Mouse (Mus musculus): ENCODE data around the gene Shprh. TPM values are rescaled to one million over a fixed set of nuclear protein-coding genes. Genes with fewer than 3 reads are reported as not detected.
A peak's percentile ranks its signal among the peaks of the same experiment; 100 is the strongest.

The Shprh gene
- 20.7 and 23.2 TPM in 2 replicates for polyA plus RNA-seq (2014; fragmentation: Nextera tagmentation; extraction: Ambion mirVana)

DNA sequence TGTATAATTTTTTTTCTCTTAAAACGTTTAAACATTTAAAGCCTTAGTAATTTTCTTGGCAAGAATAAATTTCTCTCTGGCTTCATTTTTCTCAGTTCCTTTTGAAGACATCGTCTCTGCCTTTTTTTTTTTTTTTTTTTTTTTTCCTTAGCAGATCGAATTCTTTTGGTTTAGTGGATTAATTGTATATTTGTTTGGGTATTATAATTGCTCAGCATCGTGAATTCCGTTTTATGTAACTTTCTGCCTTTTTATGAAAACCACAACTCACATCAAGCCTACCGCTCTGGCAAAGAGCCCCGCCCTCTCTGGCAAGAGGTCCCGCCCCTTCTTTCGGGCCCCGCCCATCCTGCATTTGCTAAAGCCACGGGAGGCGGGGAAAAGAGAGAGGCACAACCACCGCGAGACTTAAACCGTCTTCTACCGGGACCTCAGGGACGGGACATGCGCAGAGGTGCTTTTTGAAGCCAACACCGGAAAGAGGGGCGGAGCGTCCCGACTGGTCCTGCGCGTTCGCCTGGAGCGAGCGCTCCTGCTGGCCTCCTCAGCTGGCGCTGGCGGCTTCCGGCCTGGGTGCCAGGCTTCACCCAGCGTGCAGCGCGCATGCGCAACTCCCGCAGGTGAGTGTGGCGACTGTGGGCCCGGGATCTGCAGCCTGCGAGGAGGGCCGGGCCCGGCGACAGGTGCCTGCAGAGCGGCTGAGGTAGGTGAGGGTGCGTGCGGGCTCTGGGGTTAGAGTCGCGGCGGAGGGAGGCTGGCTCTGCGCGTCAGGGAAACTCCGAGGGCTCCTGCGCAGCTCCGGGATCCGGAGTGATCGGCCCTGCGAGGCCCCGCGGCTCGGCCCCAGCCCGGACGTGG is at the start of gene Shprh:
Gene Shprh, plus strand, starts transcription at position 544 of the 858 bp plus-strand sequence.
- no peaks in the 10 kb centered on the region for H3K4me1 ChIP-seq (ENCODE audit: control insufficient read depth, insufficient read depth, low read length)
- no peaks in the 10 kb centered on the region for H3K36me3 ChIP-seq (replicated peaks; ENCODE audit: control insufficient read depth, insufficient read depth, low read depth, low read length)
- no peaks in the 10 kb centered on the region for H3K27me3 ChIP-seq (ENCODE audit: control insufficient read depth, insufficient read depth, low read length)
- ATAC-seq (replicated peaks; ENCODE audit: insufficient number of reproducible peaks, low FRiP score, low TSS enrichment, low read depth) (peak; percentile 99), DNase-seq (ENCODE audit: low spot score) (peak; percentile 99)
- no peak within 1 kb of the TSS for H3K27ac ChIP-seq (replicated peaks; ENCODE audit: low read depth, low read length)
- WGBS, result 2% methylated on average over 59 of the region's 60 CpGs
- H3K4me3 ChIP-seq (ENCODE audit: low read depth, low read length), result peak within 1 kb of the TSS; percentile 92
- H3K4me2 ChIP-seq (ENCODE audit: low read depth, low read length), result peak within 1 kb of the TSS; percentile 67
- H3K9me3 ChIP-seq (replicated peaks; ENCODE audit: control insufficient read depth, low read length), result no peaks in the 10 kb centered on the region
- peak within 1 kb of the TSS; percentile 90 for H3K9ac ChIP-seq (replicated peaks; ENCODE audit: low read length)

DNA sequence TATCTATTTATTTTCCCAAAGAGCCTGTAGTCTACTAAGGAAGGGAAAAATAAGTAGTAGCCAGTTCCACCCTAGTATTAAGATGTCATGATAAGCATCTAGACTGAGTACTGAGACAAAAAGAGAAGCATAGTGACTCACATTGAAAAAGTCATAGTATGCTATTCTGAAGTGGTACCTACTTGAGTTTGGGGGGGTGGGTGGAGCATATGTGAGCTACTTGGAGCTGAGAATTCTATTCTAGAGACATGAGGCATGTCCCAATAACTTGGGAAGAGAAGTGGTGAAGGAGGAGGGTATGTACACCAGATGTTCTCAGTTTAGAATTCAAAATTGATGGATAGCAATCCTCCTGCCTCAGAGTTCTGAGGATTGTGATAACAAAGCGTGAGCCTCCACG is 27.4 kb upstream of the Shprh start:
- WGBS, result 86% methylated on average over 2 of the region's 2 CpGs
- Histone ChIP-seq H3K4me2 (ENCODE audit: low read depth, low read length) (no peak overlapping the region), H3K4me1 (ENCODE audit: control insufficient read depth, insufficient read depth, low read length) (no peaks in the 10 kb centered on the region), H3K27ac (replicated peaks; ENCODE audit: low read depth, low read length) (no peak overlapping the region), H3K27me3 (ENCODE audit: control insufficient read depth, insufficient read depth, low read length) (no peaks in the 10 kb centered on the region), H3K4me3 (ENCODE audit: low read depth, low read length) (no peak overlapping the region), H3K9me3 (replicated peaks; ENCODE audit: control insufficient read depth, low read length) (no peaks in the 10 kb centered on the region), H3K36me3 (replicated peaks; ENCODE audit: control insufficient read depth, insufficient read depth, low read depth, low read length) (no peaks in the 10 kb centered on the region), H3K9ac (replicated peaks; ENCODE audit: low read length) (no peak overlapping the region)
- no peak for DNase-seq (ENCODE audit: low spot score)
- no peak for ATAC-seq (replicated peaks; ENCODE audit: insufficient number of reproducible peaks, low FRiP score, low TSS enrichment, low read depth)

DNA sequence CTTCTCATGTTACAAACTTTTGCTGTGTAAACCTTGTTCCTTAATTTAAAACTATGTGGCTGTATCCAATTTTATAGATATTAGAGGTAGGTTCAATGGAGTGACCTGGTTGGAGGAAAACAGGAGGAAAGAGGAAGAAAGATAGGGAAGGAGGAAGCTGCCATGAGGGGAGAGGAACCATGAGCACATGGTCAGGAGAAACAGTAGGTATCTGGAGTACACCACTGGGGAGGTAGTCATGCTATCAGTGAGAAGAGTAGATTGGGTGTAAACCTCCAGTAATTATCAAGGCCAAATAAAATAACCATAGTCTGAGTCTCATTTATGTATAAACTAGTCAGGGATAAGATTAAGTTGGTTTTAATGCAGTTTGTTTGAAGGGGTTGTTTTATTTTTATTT is 3.6 kb upstream of the Shprh start:
- DNase-seq (ENCODE audit: low spot score), result no peak

DNA sequence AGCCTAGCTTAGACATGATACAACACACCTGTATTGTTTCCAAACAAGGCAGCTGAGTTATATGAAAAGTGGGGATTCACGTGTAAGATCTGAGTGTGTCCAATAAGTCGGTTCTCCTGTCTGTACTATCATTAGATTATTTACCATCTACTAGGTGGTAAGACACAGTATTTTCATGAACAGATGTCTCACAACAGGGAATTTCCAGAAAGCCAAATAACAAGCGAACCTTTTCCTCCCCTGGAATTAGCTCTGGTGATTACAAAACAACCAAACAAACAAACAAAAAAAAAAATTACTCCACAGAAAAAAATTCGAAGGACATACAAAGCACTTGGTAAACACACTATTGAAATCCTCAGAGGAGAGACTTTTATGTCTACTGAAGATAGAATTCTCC is 781 bp upstream of the Shprh start:
- no peak overlapping the region for H3K27ac ChIP-seq (replicated peaks; ENCODE audit: low read depth, low read length)
- no peak overlapping the region for H3K9ac ChIP-seq (replicated peaks; ENCODE audit: low read length)
- no peaks in the 10 kb centered on the region for H3K27me3 ChIP-seq (ENCODE audit: control insufficient read depth, insufficient read depth, low read length)
- ATAC-seq (replicated peaks; ENCODE audit: insufficient number of reproducible peaks, low FRiP score, low TSS enrichment, low read depth), result no peak
- H3K9me3 ChIP-seq (replicated peaks; ENCODE audit: control insufficient read depth, low read length), result no peaks in the 10 kb centered on the region
- DNase-seq (ENCODE audit: low spot score), result no peak
- 90% methylated on average over 4 of the region's 4 CpGs for whole genome bisulfite sequencing
- H3K4me3 ChIP-seq (ENCODE audit: low read depth, low read length), result no peak overlapping the region
- no peaks in the 10 kb centered on the region for H3K36me3 ChIP-seq (replicated peaks; ENCODE audit: control insufficient read depth, insufficient read depth, low read depth, low read length)
- no peak overlapping the region for H3K4me2 ChIP-seq (ENCODE audit: low read depth, low read length)
- H3K4me1 ChIP-seq (ENCODE audit: control insufficient read depth, insufficient read depth, low read length), result no peaks in the 10 kb centered on the region

More for the DNA sequence above, 3.6 kb upstream of the Shprh start:
- Histone ChIP-seq H3K36me3 (replicated peaks; ENCODE audit: control insufficient read depth, insufficient read depth, low read depth, low read length) (no peaks in the 10 kb centered on the region), H3K27me3 (ENCODE audit: control insufficient read depth, insufficient read depth, low read length) (no peaks in the 10 kb centered on the region), H3K4me3 (ENCODE audit: low read depth, low read length) (no peak overlapping the region), H3K9ac (replicated peaks; ENCODE audit: low read length) (no peak overlapping the region), H3K4me1 (ENCODE audit: control insufficient read depth, insufficient read depth, low read length) (no peaks in the 10 kb centered on the region), H3K27ac (replicated peaks; ENCODE audit: low read depth, low read length) (no peak overlapping the region), H3K9me3 (replicated peaks; ENCODE audit: control insufficient read depth, low read length) (no peaks in the 10 kb centered on the region), H3K4me2 (ENCODE audit: low read depth, low read length) (no peak overlapping the region)
- no peak for ATAC-seq (replicated peaks; ENCODE audit: insufficient number of reproducible peaks, low FRiP score, low TSS enrichment, low read depth)

DNA sequence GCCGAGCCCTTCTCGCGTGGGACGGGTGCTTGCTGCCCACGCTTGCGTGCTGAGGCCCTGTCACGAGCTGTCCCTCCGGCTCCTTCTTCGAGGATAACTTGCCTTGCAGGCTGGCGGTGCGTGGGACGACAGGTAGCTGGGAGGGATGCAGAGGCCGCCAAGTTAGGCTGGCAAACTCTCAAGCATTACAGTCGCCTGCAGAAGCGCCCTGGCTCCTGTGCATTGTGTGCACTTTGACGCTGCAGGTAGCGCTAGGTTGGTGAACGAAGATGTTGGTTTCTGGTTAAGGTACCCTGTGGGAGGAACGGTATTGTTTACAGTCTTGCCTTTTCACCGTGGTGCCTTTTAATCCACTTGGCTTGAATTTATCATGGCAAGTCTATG is 507 bp downstream of the Shprh start:
- Histone ChIP-seq H3K9ac (replicated peaks; ENCODE audit: low read length) (peak overlapping the region; percentile 90), H3K36me3 (replicated peaks; ENCODE audit: control insufficient read depth, insufficient read depth, low read depth, low read length) (no peaks in the 10 kb centered on the region), H3K4me1 (ENCODE audit: control insufficient read depth, insufficient read depth, low read length) (no peaks in the 10 kb centered on the region), H3K27ac (replicated peaks; ENCODE audit: low read depth, low read length) (no peak overlapping the region), H3K9me3 (replicated peaks; ENCODE audit: control insufficient read depth, low read length) (no peaks in the 10 kb centered on the region), H3K27me3 (ENCODE audit: control insufficient read depth, insufficient read depth, low read length) (no peaks in the 10 kb centered on the region), H3K4me2 (ENCODE audit: low read depth, low read length) (peak overlapping the region; percentile 67), H3K4me3 (ENCODE audit: low read depth, low read length) (peak overlapping the region; percentile 92)
- under 1% methylated on average over 20 of the region's 20 CpGs for WGBS
- DNase-seq (ENCODE audit: low spot score) (peak; percentile 16), ATAC-seq (replicated peaks; ENCODE audit: insufficient number of reproducible peaks, low FRiP score, low TSS enrichment, low read depth) (peak; percentile 32)

DNA sequence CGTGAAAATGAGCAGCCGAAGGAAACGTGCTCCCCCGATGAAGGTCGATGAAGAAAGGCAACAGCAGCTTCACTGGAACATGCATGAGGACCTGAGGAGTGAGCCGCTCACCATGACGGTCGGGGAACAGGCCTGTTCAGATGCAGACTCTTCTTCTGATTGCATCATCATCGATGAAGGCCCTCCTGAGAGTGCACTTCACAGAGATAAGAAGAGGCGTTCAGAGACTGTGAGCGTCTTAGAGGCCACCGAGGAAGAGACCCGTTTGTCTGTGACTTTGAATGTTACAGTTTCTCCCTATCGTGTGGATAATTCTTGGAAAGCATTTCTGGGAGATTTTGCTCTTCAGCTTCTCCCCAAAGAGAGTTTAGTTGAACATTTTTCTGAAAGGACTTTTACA is 2.4 kb downstream of the Shprh start:
- Histone ChIP-seq H3K9me3 (replicated peaks; ENCODE audit: control insufficient read depth, low read length) (no peaks in the 10 kb centered on the region), H3K4me1 (ENCODE audit: control insufficient read depth, insufficient read depth, low read length) (no peaks in the 10 kb centered on the region), H3K4me2 (ENCODE audit: low read depth, low read length) (no peak overlapping the region), H3K9ac (replicated peaks; ENCODE audit: low read length) (no peak overlapping the region), H3K36me3 (replicated peaks; ENCODE audit: control insufficient read depth, insufficient read depth, low read depth, low read length) (no peaks in the 10 kb centered on the region), H3K27me3 (ENCODE audit: control insufficient read depth, insufficient read depth, low read length) (no peaks in the 10 kb centered on the region), H3K4me3 (ENCODE audit: low read depth, low read length) (no peak overlapping the region), H3K27ac (replicated peaks; ENCODE audit: low read depth, low read length) (no peak overlapping the region)
- ATAC-seq (replicated peaks; ENCODE audit: insufficient number of reproducible peaks, low FRiP score, low TSS enrichment, low read depth) (no peak), DNase-seq (ENCODE audit: low spot score) (no peak)
- WGBS, result 95% methylated on average over 14 of the region's 14 CpGs

DNA sequence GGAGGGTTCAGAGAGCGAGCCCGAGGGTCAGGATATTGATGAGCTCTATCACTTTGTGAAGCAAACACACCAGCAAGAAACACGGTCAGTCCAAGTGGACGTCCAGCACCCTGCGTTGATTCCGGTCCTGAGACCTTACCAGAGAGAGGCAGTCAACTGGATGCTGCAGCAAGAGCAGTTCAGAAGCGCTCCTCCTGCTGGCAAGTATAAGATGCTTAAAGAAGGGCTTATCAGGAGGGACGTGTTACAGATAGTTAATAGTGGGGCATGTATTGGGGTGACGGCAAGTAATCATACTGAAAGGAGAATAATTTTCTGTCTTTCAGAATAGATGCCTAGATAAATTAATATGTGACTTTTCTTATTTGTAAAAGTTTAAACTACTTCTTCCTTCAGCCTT is 7.8 kb downstream of the Shprh start:
- Histone ChIP-seq H3K9ac (replicated peaks; ENCODE audit: low read length) (no peak overlapping the region), H3K27ac (replicated peaks; ENCODE audit: low read depth, low read length) (no peak overlapping the region), H3K4me2 (ENCODE audit: low read depth, low read length) (no peak overlapping the region), H3K27me3 (ENCODE audit: control insufficient read depth, insufficient read depth, low read length) (no peaks in the 10 kb centered on the region), H3K4me1 (ENCODE audit: control insufficient read depth, insufficient read depth, low read length) (no peaks in the 10 kb centered on the region), H3K9me3 (replicated peaks; ENCODE audit: control insufficient read depth, low read length) (no peaks in the 10 kb centered on the region), H3K36me3 (replicated peaks; ENCODE audit: control insufficient read depth, insufficient read depth, low read depth, low read length) (peaks cover 7% of the 10 kb centered on the region), H3K4me3 (ENCODE audit: low read depth, low read length) (no peak overlapping the region)
- DNase-seq (ENCODE audit: low spot score) (no peak), ATAC-seq (replicated peaks; ENCODE audit: insufficient number of reproducible peaks, low FRiP score, low TSS enrichment, low read depth) (no peak)
- WGBS, result 84% methylated on average over 9 of the region's 9 CpGs

DNA sequence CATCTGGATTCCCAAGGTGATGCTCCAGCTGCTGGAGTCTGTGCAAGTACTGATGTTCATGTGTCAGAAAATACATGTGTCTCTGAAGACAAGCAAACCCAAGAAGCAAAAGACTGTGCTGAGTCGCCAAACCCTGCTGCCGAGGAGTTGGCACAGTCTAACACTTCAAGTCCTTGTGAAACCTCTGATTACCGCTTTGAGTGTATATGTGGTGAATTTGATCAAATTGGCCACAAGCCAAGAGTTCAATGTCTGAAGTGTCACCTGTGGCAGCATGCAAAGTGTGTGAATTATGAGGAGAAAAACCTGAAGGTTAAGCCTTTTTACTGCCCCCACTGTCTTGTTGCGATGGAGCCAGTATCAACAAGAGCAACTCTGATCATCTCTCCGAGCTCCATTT is 15.3 kb downstream of the Shprh start:
- H3K4me1 ChIP-seq (ENCODE audit: control insufficient read depth, insufficient read depth, low read length), result no peaks in the 10 kb centered on the region
- no peaks in the 10 kb centered on the region for H3K9me3 ChIP-seq (replicated peaks; ENCODE audit: control insufficient read depth, low read length)
- H3K27ac ChIP-seq (replicated peaks; ENCODE audit: low read depth, low read length), result no peak overlapping the region
- DNase-seq (ENCODE audit: low spot score) (no peak), ATAC-seq (replicated peaks; ENCODE audit: insufficient number of reproducible peaks, low FRiP score, low TSS enrichment, low read depth) (no peak)
- H3K9ac ChIP-seq (replicated peaks; ENCODE audit: low read length), result no peak overlapping the region
- WGBS, result 91% methylated on average over 5 of the region's 5 CpGs
- H3K4me3 ChIP-seq (ENCODE audit: low read depth, low read length), result no peak overlapping the region
- no peaks in the 10 kb centered on the region for H3K27me3 ChIP-seq (ENCODE audit: control insufficient read depth, insufficient read depth, low read length)
- H3K36me3 ChIP-seq (replicated peaks; ENCODE audit: control insufficient read depth, insufficient read depth, low read depth, low read length), result peaks cover 3% of the 10 kb centered on the region
- H3K4me2 ChIP-seq (ENCODE audit: low read depth, low read length), result no peak overlapping the region
